Mouse (Mus musculus) ES-E14 (cell line): Measurements from ENCODE around the gene Itpripl2. TPM values are rescaled to one million over a fixed set of nuclear protein-coding genes. Genes with fewer than 3 reads are reported as not detected.

Experiments used
- DNase-seq: peaks from one replicate; pipeline ENCODE4 v3.0.0-alpha.2; 2013; ENCODE audit warnings: low read depth, low spot score
- H3K27ac ChIP-seq: 2 replicates; pipeline ENCODE4 v1.5.1; 2012; ENCODE audit warnings: low read depth, mild to moderate bottlenecking, low read length, moderate library complexity, mixed read lengths; ENCODE audit not compliant: poor library complexity, insufficient read depth, severe bottlenecking
- H3K36me3 ChIP-seq: 2 replicates; pipeline ENCODE4 v1.6.1; 2012; ENCODE audit warnings: mild to moderate bottlenecking, low read length, moderate library complexity, mixed read lengths; ENCODE audit not compliant: control insufficient read depth, poor library complexity, insufficient read depth, severe bottlenecking
- H3K4me1 ChIP-seq, 2 experiments: fragments of 150-350 bp in 1 of 2; sonication (generic) in 1 of 2; 2 replicates each; pipeline ENCODE4 v1.6.1; 2012; ENCODE audit warnings: low read length in 2 of 2, mild to moderate bottlenecking in 1 of 2, mixed read lengths in 1 of 2; ENCODE audit not compliant: control insufficient read depth in 2 of 2, insufficient read depth in 2 of 2, poor library complexity in 1 of 2
- H3K4me3 ChIP-seq, 2 experiments: fragments of 150-350 bp in 1 of 2; sonication (generic) in 1 of 2; 2 replicates each; pipeline ENCODE4 v1.5.1; 2012; ENCODE audit warnings: low read length in 2 of 2, low read depth in 1 of 2, mild to moderate bottlenecking in 1 of 2, mixed read lengths in 1 of 2; ENCODE audit not compliant: insufficient read depth in 1 of 2, poor library complexity in 1 of 2, severe bottlenecking in 1 of 2
- H3K9ac ChIP-seq: 2 replicates; pipeline ENCODE4 v1.6.1; 2012; ENCODE audit warnings: low read depth, mild to moderate bottlenecking, low read length, mixed read lengths; ENCODE audit not compliant: poor library complexity, insufficient read depth, severe bottlenecking
- H3K9me3 ChIP-seq: fragments of 150-350 bp; sonication (generic); 2 replicates; pipeline ENCODE4 v1.6.1; 2012; ENCODE audit warnings: low read depth, mild to moderate bottlenecking, low read length; ENCODE audit not compliant: control insufficient read depth, insufficient read depth
- CHD2 ChIP-seq: IDR thresholded peaks from 2 replicates; pipeline ENCODE4 v1.6.1; 2014; ENCODE audit warnings: mild to moderate bottlenecking, low read depth, low read length, inconsistent platforms
- HCFC1 ChIP-seq: IDR thresholded peaks from 2 replicates; pipeline ENCODE4 v1.6.1; 2012; ENCODE audit warnings: low read length, inconsistent platforms, borderline replicate concordance; ENCODE audit not compliant: insufficient read depth
- MAFK ChIP-seq: IDR thresholded peaks from 2 replicates; pipeline ENCODE4 v1.6.1; 2014; ENCODE audit warnings: mild to moderate bottlenecking, low read depth, low read length, inconsistent platforms; ENCODE audit not compliant: insufficient read depth
- ZC3H11A ChIP-seq: IDR thresholded peaks from 2 replicates; pipeline ENCODE4 v1.6.1; 2012; ENCODE audit warnings: low read depth, mild to moderate bottlenecking, inconsistent platforms, low read length, borderline replicate concordance
- ZNF384 ChIP-seq: IDR thresholded peaks from 2 replicates; pipeline ENCODE4 v1.6.1; 2012; ENCODE audit warnings: low read depth, low read length, inconsistent platforms
- in situ Hi-C, 2 experiments: fragments of 600-800 bp; cut with MboI; formaldehyde crosslinking; loops; one replicate each; pipeline ENCODE4 v1.15.1; 2025; ENCODE audit warnings: low sequenced_read_pairs in 2 of 2, inconsistent platforms in 1 of 2; ENCODE audit not compliant: unreplicated experiment in 2 of 2
- total RNA-seq: library from RNA; depleted of rRNA; stranded (reverse); fragments of 300-350 nt; gene quantifications from 2 replicates; pipeline ENCODE4 v1.2.3, GENCODE M21; 2012

Gene Itpripl2
- total RNA-seq, 1 experiment = 9.7 TPM

DNA sequence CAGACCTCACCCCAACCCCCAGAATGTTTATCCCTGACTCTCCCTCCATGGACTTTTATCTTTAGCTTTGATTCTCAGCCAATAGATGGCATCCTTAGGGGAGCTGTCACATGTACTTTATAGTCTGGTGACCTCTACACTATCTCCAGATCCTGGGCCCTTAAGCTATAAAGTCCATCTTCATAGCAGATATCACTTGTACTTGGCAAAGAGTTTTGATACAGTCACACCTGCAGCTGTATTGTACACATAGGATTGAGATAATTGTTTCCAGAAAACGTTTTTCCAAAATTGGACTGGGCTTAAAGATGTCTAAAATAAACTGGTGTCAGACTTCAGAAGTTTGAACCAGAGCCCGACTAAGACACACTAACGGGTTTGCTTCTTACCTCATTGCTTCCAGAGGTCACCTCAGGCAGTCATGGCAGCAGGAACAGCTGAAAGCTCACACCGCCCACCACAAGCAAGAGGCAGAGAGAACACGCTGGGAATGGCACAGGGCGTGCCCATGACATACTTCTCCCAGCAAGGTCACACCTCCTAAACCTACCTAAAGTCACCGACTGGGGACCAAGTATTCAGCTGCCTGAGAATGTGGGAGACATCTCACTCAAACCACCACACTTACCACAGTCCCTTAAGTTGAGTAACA lies 8.1 kb upstream of the Itpripl2 start:
- in situ Hi-C loops = no loop called here
- H3K4me3 ChIP-seq = no peak overlapping the region
- DNase-seq = no peak
- TF ChIP-seq CHD2 (no peak), HCFC1 (no peak), ZC3H11A (no peak), ZNF384 (no peak)
- H3K9ac ChIP-seq = no peak overlapping the region
- no peaks in the 10 kb centered on the region for H3K36me3 ChIP-seq
- H3K4me1 ChIP-seq = peaks cover 0 to 4% of the 10 kb centered on the region in 2 experiments; a peak in 1 of 4 replicates
- no peak overlapping the region for H3K27ac ChIP-seq
- H3K9me3 ChIP-seq = no peaks in the 10 kb centered on the region

DNA sequence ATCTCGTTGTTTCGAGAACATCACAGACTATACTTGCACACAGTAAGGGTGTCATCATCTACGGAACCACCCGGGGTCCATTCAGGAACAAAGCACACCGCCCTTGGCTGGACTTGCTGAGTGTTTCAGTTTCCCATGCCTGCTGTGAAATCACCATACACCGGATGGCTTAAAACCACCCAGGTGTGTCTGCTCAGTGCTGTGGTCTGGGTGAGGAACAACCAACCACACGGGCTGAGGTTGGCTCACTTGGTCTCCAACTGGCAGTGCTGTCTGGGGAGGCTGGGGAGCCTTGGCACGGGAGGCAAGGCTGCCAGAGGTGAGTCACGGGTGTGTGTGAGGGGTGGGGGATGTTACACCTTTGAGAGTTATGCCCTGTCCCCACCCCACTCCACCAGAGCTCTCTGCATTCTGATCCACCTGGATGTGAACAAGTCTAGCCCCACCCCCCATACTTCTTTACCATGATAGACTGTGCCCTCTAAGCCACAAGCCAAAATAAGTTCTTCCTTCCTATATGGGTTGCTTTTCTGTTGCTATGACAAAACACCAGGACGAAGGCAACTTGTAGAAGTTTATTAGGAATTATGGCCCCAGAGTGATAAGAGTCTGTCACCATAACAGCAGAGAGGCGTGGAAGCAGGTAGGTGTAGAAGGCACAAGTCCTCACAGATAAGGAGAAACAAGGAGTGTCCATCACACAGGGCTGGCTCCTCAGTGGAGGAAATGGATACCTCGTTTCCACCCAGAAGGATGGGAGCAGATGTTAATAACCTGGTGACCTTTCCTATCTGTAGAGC lies 7.4 kb upstream of the Itpripl2 start:
- Histone ChIP-seq H3K4me3 (no peak overlapping the region), H3K4me1 (peaks cover 0 to 4% of the 10 kb centered on the region in 2 experiments; a peak in 1 of 4 replicates), H3K27ac (no peak overlapping the region), H3K36me3 (no peaks in the 10 kb centered on the region), H3K9me3 (no peaks in the 10 kb centered on the region), H3K9ac (no peak overlapping the region)
- DNase-seq = no peak
- no peak for TF ChIP-seq ZC3H11A
- TF ChIP-seq CHD2 = no peak
- TF ChIP-seq ZNF384 = no peak
- TF ChIP-seq HCFC1 = no peak
- in situ Hi-C loops = no loop called here

DNA sequence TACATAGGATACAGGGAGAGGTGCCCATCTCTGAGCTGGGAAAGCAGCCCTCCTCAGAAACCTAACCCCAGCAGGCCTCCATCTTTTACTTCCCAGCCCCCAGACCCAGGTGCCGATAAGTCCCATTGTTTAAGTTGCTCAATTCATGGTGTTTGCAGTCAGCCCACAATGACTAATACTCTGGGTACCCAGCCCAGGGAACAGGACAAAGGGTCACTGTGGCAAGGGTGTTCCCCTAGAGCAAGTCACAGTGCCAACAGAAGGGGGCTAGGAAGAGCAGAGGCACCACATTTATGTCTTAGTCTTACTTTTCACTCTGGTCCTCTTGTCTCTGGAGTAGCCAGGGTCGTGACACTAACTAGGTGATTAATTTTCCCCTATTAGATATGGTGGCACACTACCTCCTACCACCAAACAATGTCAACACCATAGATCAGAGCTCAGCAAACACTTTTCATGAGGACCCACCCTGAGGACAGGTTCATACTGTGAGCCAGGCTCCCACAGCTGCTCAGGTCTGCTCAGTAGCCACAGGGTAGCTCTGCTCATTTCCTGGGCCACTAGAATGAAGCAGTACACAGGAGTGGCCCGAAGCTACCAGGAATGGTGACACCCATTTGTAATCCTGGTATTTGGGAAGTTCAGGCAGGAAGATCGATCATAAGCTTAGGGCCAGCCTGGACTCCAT lies 3.3 kb upstream of the Itpripl2 start:
- peaks cover 0 to 2% of the 10 kb centered on the region in 2 experiments; a peak in 1 of 4 replicates for H3K4me1 ChIP-seq
- no peaks in the 10 kb centered on the region for H3K9me3 ChIP-seq
- in situ Hi-C loops = no loop called here
- H3K4me3 ChIP-seq = no peak overlapping the region
- H3K36me3 ChIP-seq = no peaks in the 10 kb centered on the region
- no peak overlapping the region for H3K9ac ChIP-seq
- no peak overlapping the region for H3K27ac ChIP-seq
- TF ChIP-seq CHD2 = no peak
- no peak for TF ChIP-seq ZNF384
- no peak for DNase-seq

DNA sequence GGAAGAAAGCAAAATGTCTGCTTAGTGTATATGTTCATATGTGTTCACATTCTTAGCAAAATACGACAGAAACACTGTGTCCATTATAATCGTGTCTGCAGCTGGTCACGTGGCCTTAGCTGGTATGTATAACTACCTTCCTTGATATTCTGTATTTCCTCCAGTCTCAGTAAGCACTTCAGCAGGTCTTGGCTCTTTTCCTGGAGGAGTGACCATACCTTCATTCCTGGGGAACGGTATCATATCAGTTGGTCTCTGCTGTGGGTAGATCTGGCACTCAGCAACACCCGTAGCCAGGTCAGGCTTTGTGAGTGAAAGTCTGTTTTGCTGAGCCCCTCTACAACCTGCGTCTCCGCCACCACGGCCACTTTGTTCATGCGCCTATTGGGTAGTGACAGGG lies 2.1 kb upstream of the Itpripl2 start:
- peaks cover 0 to 7% of the 10 kb centered on the region in 2 experiments; a peak in 2 of 4 replicates for H3K4me1 ChIP-seq
- no peak overlapping the region for H3K9ac ChIP-seq
- no peak for DNase-seq
- H3K4me3 ChIP-seq = no peak overlapping the region
- H3K36me3 ChIP-seq = no peaks in the 10 kb centered on the region
- in situ Hi-C loops = no loop called here
- H3K27ac ChIP-seq = no peak overlapping the region
- no peaks in the 10 kb centered on the region for H3K9me3 ChIP-seq
- TF ChIP-seq ZC3H11A (no peak), ZNF384 (no peak), MAFK (no peak), CHD2 (no peak), HCFC1 (no peak)
